Mouse (Mus musculus): ENCODE measurements around the gene Fam221b. TPM values are rescaled to one million over a fixed set of nuclear protein-coding genes. Genes with fewer than 3 reads are reported as not detected.
A peak's percentile ranks its signal among the peaks of the same experiment; 100 is the strongest.

The Fam221b gene
- not detected in 2 replicates for polyA plus RNA-seq (2011; ENCODE audit: insufficient read depth, insufficient read length, low replicate concordance, missing spikeins)

- TF ChIP-seq POLR2A (IDR thresholded peaks at IDR 0.05; ENCODE audit: borderline replicate concordance, control insufficient read depth, low read depth, low read length) (peak; percentile 27; the same call in 1 of the 2 replicates), CTCF (IDR thresholded peaks at IDR 0.05; ENCODE audit: control insufficient read depth, insufficient read depth, low read length) (no peak)
- peak within 1 kb of the TSS; percentile 59 for H3K4me3 ChIP-seq (replicated peaks; ENCODE audit: control insufficient read depth, low read depth, low read length)
- 3% methylated on average over 41 of the region's 41 CpGs for WGBS
- H3K4me1 ChIP-seq (ENCODE audit: control insufficient read depth, insufficient read depth, low read length): peaks cover 1% of the 10 kb centered on the region; the same call in 1 of the 2 replicates
- no peak within 1 kb of the TSS; the same call in 1 of the 2 replicates for H3K27ac ChIP-seq (ENCODE audit: control insufficient read depth, insufficient read depth, low read depth, low read length, poor library complexity)
Measured at GRCm38 (mm10) chr4:43668782-43669427, at the start of gene Fam221b, which contains the start of gene Tmem8b. TSS of gene Fam221b (minus strand) at chr4:43669145. TSS of gene Tmem8b (plus strand) at chr4:43668971.

- Histone ChIP-seq H3K27ac (ENCODE audit: control insufficient read depth, insufficient read depth, low read depth, low read length, poor library complexity) (no peak overlapping the region), H3K4me3 (replicated peaks; ENCODE audit: control insufficient read depth, low read depth, low read length) (no peak overlapping the region), H3K4me1 (ENCODE audit: control insufficient read depth, insufficient read depth, low read length) (no peaks in the 10 kb centered on the region; the same call in 1 of the 2 replicates)
- WGBS: 50% methylated on average over 7 of the region's 7 CpGs
- TF ChIP-seq CTCF (IDR thresholded peaks at IDR 0.05; ENCODE audit: control insufficient read depth, insufficient read depth, low read length): no peak
- TF ChIP-seq POLR2A (IDR thresholded peaks at IDR 0.05; ENCODE audit: borderline replicate concordance, control insufficient read depth, low read depth, low read length): no peak
Measured at GRCm38 (mm10) chr4:43713652-43714219, 44.8 kb upstream of the Fam221b start.

GRCm38 (mm10) chr4:43711821-43712220, 42.9 kb upstream of the Fam221b start:
- TF ChIP-seq POLR2A (IDR thresholded peaks at IDR 0.05; ENCODE audit: borderline replicate concordance, control insufficient read depth, low read depth, low read length) (no peak), CTCF (IDR thresholded peaks at IDR 0.05; ENCODE audit: control insufficient read depth, insufficient read depth, low read length) (peak; percentile 84)
- H3K4me3 ChIP-seq (replicated peaks; ENCODE audit: control insufficient read depth, low read depth, low read length): no peak overlapping the region
- under 1% methylated on average over 2 of the region's 2 CpGs for WGBS
- no peak overlapping the region for H3K27ac ChIP-seq (ENCODE audit: control insufficient read depth, insufficient read depth, low read depth, low read length, poor library complexity)
- no peaks in the 10 kb centered on the region; the same call in 1 of the 2 replicates for H3K4me1 ChIP-seq (ENCODE audit: control insufficient read depth, insufficient read depth, low read length)

GRCm38 (mm10) chr4:43709869-43710268, 40.9 kb upstream of the Fam221b start, which contains the start of gene Olfr71:
TSS of gene Olfr71 (minus strand) at chr4:43710255.
- Histone ChIP-seq H3K27ac (ENCODE audit: control insufficient read depth, insufficient read depth, low read depth, low read length, poor library complexity) (no peak within 1 kb of the TSS), H3K4me3 (replicated peaks; ENCODE audit: control insufficient read depth, low read depth, low read length) (no peak within 1 kb of the TSS), H3K4me1 (ENCODE audit: control insufficient read depth, insufficient read depth, low read length) (no peaks in the 10 kb centered on the region; the same call in 1 of the 2 replicates)
- WGBS: 33% methylated on average over 6 of the region's 6 CpGs
- TF ChIP-seq POLR2A (IDR thresholded peaks at IDR 0.05; ENCODE audit: borderline replicate concordance, control insufficient read depth, low read depth, low read length) (no peak), CTCF (IDR thresholded peaks at IDR 0.05; ENCODE audit: control insufficient read depth, insufficient read depth, low read length) (no peak)

GRCm38 (mm10) chr4:43705991-43706390, 37.0 kb upstream of the Fam221b start:
- Histone ChIP-seq H3K4me3 (replicated peaks; ENCODE audit: control insufficient read depth, low read depth, low read length) (no peak overlapping the region), H3K4me1 (ENCODE audit: control insufficient read depth, insufficient read depth, low read length) (no peaks in the 10 kb centered on the region; the same call in 1 of the 2 replicates), H3K27ac (ENCODE audit: control insufficient read depth, insufficient read depth, low read depth, low read length, poor library complexity) (no peak overlapping the region)
- 79% methylated on average over 13 of the region's 13 CpGs for WGBS
- TF ChIP-seq POLR2A (IDR thresholded peaks at IDR 0.05; ENCODE audit: borderline replicate concordance, control insufficient read depth, low read depth, low read length): no peak
- TF ChIP-seq CTCF (IDR thresholded peaks at IDR 0.05; ENCODE audit: control insufficient read depth, insufficient read depth, low read length): no peak

GRCm38 (mm10) chr4:43703851-43704250, 34.9 kb upstream of the Fam221b start:
- Histone ChIP-seq H3K4me3 (replicated peaks; ENCODE audit: control insufficient read depth, low read depth, low read length) (no peak overlapping the region), H3K27ac (ENCODE audit: control insufficient read depth, insufficient read depth, low read depth, low read length, poor library complexity) (no peak overlapping the region), H3K4me1 (ENCODE audit: control insufficient read depth, insufficient read depth, low read length) (no peaks in the 10 kb centered on the region)
- whole genome bisulfite sequencing: 83% methylated on average over 8 of the region's 8 CpGs
- TF ChIP-seq POLR2A (IDR thresholded peaks at IDR 0.05; ENCODE audit: borderline replicate concordance, control insufficient read depth, low read depth, low read length) (no peak), CTCF (IDR thresholded peaks at IDR 0.05; ENCODE audit: control insufficient read depth, insufficient read depth, low read length) (no peak)

GRCm38 (mm10) chr4:43703439-43703838, 34.5 kb upstream of the Fam221b start:
- 84% methylated on average over 6 of the region's 6 CpGs for WGBS
- no peak overlapping the region for H3K4me3 ChIP-seq (replicated peaks; ENCODE audit: control insufficient read depth, low read depth, low read length)
- TF ChIP-seq POLR2A (IDR thresholded peaks at IDR 0.05; ENCODE audit: borderline replicate concordance, control insufficient read depth, low read depth, low read length) (no peak), CTCF (IDR thresholded peaks at IDR 0.05; ENCODE audit: control insufficient read depth, insufficient read depth, low read length) (peak; percentile 48)
- H3K4me1 ChIP-seq (ENCODE audit: control insufficient read depth, insufficient read depth, low read length): no peaks in the 10 kb centered on the region
- H3K27ac ChIP-seq (ENCODE audit: control insufficient read depth, insufficient read depth, low read depth, low read length, poor library complexity): no peak overlapping the region

GRCm38 (mm10) chr4:43700707-43701106, 31.8 kb upstream of the Fam221b start, which contains the start of gene Olfr70:
TSS of gene Olfr70 (minus strand) at chr4:43700807.
- no peak for TF ChIP-seq POLR2A (IDR thresholded peaks at IDR 0.05; ENCODE audit: borderline replicate concordance, control insufficient read depth, low read depth, low read length)
- TF ChIP-seq CTCF (IDR thresholded peaks at IDR 0.05; ENCODE audit: control insufficient read depth, insufficient read depth, low read length): no peak
- WGBS: 89% methylated on average over 6 of the region's 6 CpGs
- no peak within 1 kb of the TSS for H3K4me3 ChIP-seq (replicated peaks; ENCODE audit: control insufficient read depth, low read depth, low read length)
- H3K4me1 ChIP-seq (ENCODE audit: control insufficient read depth, insufficient read depth, low read length): no peaks in the 10 kb centered on the region
- H3K27ac ChIP-seq (ENCODE audit: control insufficient read depth, insufficient read depth, low read depth, low read length, poor library complexity): no peak within 1 kb of the TSS

All from bone marrow, adult 2 months (tissue).